Mouse (Mus musculus): ENCODE measurements around the gene Brdt.

GRCm38 (mm10) chr5:107357723-107358122 is 26.8 kb downstream of the Brdt start:
- TF ChIP-seq CTCF (IDR thresholded peaks at IDR 0.05; ENCODE audit: insufficient read depth, low read length), result no peak
- TF ChIP-seq POLR2A (IDR thresholded peaks at IDR 0.05; ENCODE audit: borderline replicate concordance, extremely low read depth, low read depth, low read length), result no peak

All from lung, adult 2 months (tissue).